Mouse (Mus musculus): ENCODE measurements at regions not wholly inside any gene's neighbourhood (a gene's known extent, or its start where the extent isn't known, plus 50 kb on each side); places are given as distances from the start of the nearest gene placed in this dataset.

DNA sequence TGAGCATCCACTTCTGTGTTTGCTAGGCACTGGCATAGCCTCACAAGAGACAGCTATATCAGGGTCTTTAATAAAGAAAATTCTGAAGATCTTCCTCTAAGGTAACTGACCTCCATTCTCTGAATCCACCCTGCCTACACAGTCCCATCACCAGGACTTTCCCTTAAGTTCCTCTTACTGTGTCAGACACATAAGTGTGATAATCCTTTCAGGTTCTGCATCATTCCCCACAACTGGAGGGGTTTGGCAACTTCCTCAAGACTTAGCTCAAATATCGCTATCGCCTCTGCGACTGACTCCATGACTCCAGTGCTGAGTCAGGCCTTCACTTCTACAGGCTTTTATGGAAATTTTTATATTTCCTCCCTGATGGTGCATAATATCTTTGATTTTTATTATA lies 111.0 kb upstream of the 9330182O14Rik start:
- H3K9ac ChIP-seq = no peak overlapping the region
- H3K27me3 ChIP-seq (replicated peaks) = no peaks in the 10 kb centered on the region
- no peaks in the 10 kb centered on the region for H3K36me3 ChIP-seq
- H3K4me3 ChIP-seq = no peak overlapping the region
- H3K4me1 ChIP-seq = peaks cover 13% of the 10 kb centered on the region
- H3K27ac ChIP-seq (replicated peaks) = no peak overlapping the region
- 88% methylated on average over 3 of the region's 3 CpGs for WGBS
- no peaks in the 10 kb centered on the region for H3K9me3 ChIP-seq
- no peak for ATAC-seq (ENCODE audit: extremely low read depth, insufficient number of reproducible peaks, low FRiP score, low TSS enrichment)
- H3K4me2 ChIP-seq = no peak overlapping the region

DNA sequence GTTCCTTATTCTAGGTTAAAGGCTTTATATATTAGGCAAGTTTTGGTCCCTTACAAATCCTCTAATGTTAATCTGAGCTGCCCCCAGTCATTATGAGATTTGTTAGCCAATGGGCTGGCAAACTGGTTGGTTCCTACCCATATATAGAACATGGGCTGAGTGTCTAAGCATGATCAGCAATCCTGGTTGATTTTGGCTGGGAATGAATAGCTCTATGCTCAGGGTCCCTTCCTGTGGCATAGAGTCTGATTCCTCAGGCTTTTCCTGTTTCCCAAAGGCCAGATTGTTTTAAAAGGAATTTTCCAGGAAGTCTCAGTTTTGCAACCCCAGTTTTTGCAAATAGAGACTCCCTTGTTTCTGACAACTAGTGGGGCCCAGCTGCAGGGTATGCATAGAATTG lies 102.1 kb upstream of the 9330182O14Rik start:
- H3K4me3 ChIP-seq = no peak overlapping the region
- no peaks in the 10 kb centered on the region for H3K9me3 ChIP-seq
- peak overlapping the region; percentile 62 for H3K27ac ChIP-seq (replicated peaks)
- peaks cover 10% of the 10 kb centered on the region for H3K4me1 ChIP-seq
- H3K4me2 ChIP-seq = no peak overlapping the region
- ATAC-seq (ENCODE audit: extremely low read depth, insufficient number of reproducible peaks, low FRiP score, low TSS enrichment) = no peak
- no peaks in the 10 kb centered on the region for H3K27me3 ChIP-seq (replicated peaks)
- no peak overlapping the region for H3K9ac ChIP-seq
- H3K36me3 ChIP-seq = no peaks in the 10 kb centered on the region

- no peak for ATAC-seq (ENCODE audit: extremely low read depth, insufficient number of reproducible peaks, low FRiP score, low TSS enrichment)
- H3K4me2 ChIP-seq = no peak overlapping the region
- WGBS = 73% methylated on average over 1 of the region's 1 CpGs
- no peaks in the 10 kb centered on the region for H3K36me3 ChIP-seq
- H3K9ac ChIP-seq = no peak overlapping the region
- no peak overlapping the region for H3K4me3 ChIP-seq
- no peaks in the 10 kb centered on the region for H3K27me3 ChIP-seq (replicated peaks)
- no peak overlapping the region for H3K27ac ChIP-seq (replicated peaks)
- H3K9me3 ChIP-seq = no peaks in the 10 kb centered on the region
- peaks cover 15% of the 10 kb centered on the region for H3K4me1 ChIP-seq
Observed at GRCm38 (mm10) chr15:40036181-40036580, 98.0 kb upstream of the 9330182O14Rik start.

- WGBS = 9% methylated on average over 7 of the region's 7 CpGs
- H3K4me2 ChIP-seq = peak overlapping the region; percentile 22
- ATAC-seq (ENCODE audit: extremely low read depth, insufficient number of reproducible peaks, low FRiP score, low TSS enrichment) = no peak
- peaks cover 15% of the 10 kb centered on the region for H3K4me1 ChIP-seq
- no peak overlapping the region for H3K27ac ChIP-seq (replicated peaks)
- H3K36me3 ChIP-seq = no peaks in the 10 kb centered on the region
- H3K9me3 ChIP-seq = no peaks in the 10 kb centered on the region
- H3K27me3 ChIP-seq (replicated peaks) = no peaks in the 10 kb centered on the region
- no peak overlapping the region for H3K9ac ChIP-seq
- no peak overlapping the region for H3K4me3 ChIP-seq
Observed at GRCm38 (mm10) chr15:40037266-40037665, 96.9 kb upstream of the 9330182O14Rik start.

- Histone ChIP-seq H3K4me3 (no peak overlapping the region), H3K36me3 (no peaks in the 10 kb centered on the region), H3K9me3 (no peaks in the 10 kb centered on the region), H3K9ac (no peak overlapping the region), H3K27me3 (replicated peaks) (no peaks in the 10 kb centered on the region), H3K4me1 (peaks cover 7% of the 10 kb centered on the region; the same call in 1 of the 2 replicates), H3K4me2 (no peak overlapping the region), H3K27ac (replicated peaks) (no peak overlapping the region)
- WGBS = 42% methylated on average over 5 of the region's 5 CpGs
- ATAC-seq (ENCODE audit: extremely low read depth, insufficient number of reproducible peaks, low FRiP score, low TSS enrichment) = no peak
Observed at GRCm38 (mm10) chr15:40046219-40046618, 87.9 kb upstream of the 9330182O14Rik start.

DNA sequence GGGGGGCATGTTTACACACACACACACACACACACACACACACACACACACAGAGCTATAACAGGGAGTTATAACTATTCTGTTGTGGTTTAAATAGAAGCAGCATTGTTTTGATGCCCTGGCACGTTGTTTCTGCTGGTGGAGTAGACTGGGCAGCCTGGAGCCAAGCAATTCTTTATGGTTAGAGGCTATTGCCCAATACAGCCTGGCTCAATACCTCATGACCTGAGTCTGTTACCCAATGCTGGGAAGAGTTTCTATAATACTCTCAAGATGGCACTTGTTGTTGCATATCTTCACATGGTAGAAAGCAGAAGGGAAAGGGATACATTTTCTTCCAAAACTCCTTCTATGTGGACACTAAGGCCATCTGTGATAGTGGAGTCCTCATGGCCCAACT lies 87.1 kb upstream of the 9330182O14Rik start:
- H3K9me3 ChIP-seq = no peaks in the 10 kb centered on the region
- 71% methylated on average over 1 of the region's 1 CpGs for WGBS
- H3K4me3 ChIP-seq = no peak overlapping the region
- no peak overlapping the region for H3K9ac ChIP-seq
- H3K36me3 ChIP-seq = no peaks in the 10 kb centered on the region
- peaks cover 7% of the 10 kb centered on the region; the same call in 1 of the 2 replicates for H3K4me1 ChIP-seq
- no peak overlapping the region for H3K4me2 ChIP-seq
- no peaks in the 10 kb centered on the region for H3K27me3 ChIP-seq (replicated peaks)
- H3K27ac ChIP-seq (replicated peaks) = no peak overlapping the region
- ATAC-seq (ENCODE audit: extremely low read depth, insufficient number of reproducible peaks, low FRiP score, low TSS enrichment) = no peak

GRCm38 (mm10) chr15:40068051-40068450 lies 66.1 kb upstream of the 9330182O14Rik start:
- Histone ChIP-seq H3K4me3 (no peak overlapping the region), H3K4me1 (no peaks in the 10 kb centered on the region), H3K9ac (no peak overlapping the region), H3K27me3 (replicated peaks) (no peaks in the 10 kb centered on the region), H3K9me3 (no peaks in the 10 kb centered on the region), H3K4me2 (no peak overlapping the region), H3K36me3 (no peaks in the 10 kb centered on the region), H3K27ac (replicated peaks) (no peak overlapping the region)
- 82% methylated on average over 2 of the region's 2 CpGs for WGBS
- no peak for ATAC-seq (ENCODE audit: extremely low read depth, insufficient number of reproducible peaks, low FRiP score, low TSS enrichment)

- 28% methylated on average over 3 of the region's 3 CpGs for WGBS
- ATAC-seq (ENCODE audit: extremely low read depth, insufficient number of reproducible peaks, low FRiP score, low TSS enrichment) = peak; percentile 25; the same call in 1 of the 2 replicates
- H3K27ac ChIP-seq (replicated peaks) = peak overlapping the region; percentile 33
Observed at GRCm38 (mm10) chr15:40075334-40075893, 58.8 kb upstream of the 9330182O14Rik start.

GRCm38 (mm10) chr15:40079872-40080271 lies 54.3 kb upstream of the 9330182O14Rik start:
- Histone ChIP-seq H3K9me3 (0 out of 2 replicates have a peak, but pooled peaks cover 2% of the 10 kb centered on the region), H3K4me2 (no peak overlapping the region), H3K27me3 (replicated peaks) (no peaks in the 10 kb centered on the region), H3K27ac (replicated peaks) (no peak overlapping the region), H3K9ac (no peak overlapping the region), H3K4me3 (no peak overlapping the region), H3K4me1 (peaks cover 11% of the 10 kb centered on the region; the same call in 1 of the 2 replicates), H3K36me3 (no peaks in the 10 kb centered on the region)
- 84% methylated on average over 6 of the region's 6 CpGs for WGBS
- no peak for ATAC-seq (ENCODE audit: extremely low read depth, insufficient number of reproducible peaks, low FRiP score, low TSS enrichment)

More at GRCm38 (mm10) chr15:40075334-40075893, 58.8 kb upstream of the 9330182O14Rik start:
- no peaks in the 10 kb centered on the region for H3K9me3 ChIP-seq
- H3K36me3 ChIP-seq = no peaks in the 10 kb centered on the region
- no peak overlapping the region; the same call in 1 of the 2 replicates for H3K4me2 ChIP-seq
- H3K4me3 ChIP-seq = no peak overlapping the region
- H3K9ac ChIP-seq = no peak overlapping the region
- H3K27me3 ChIP-seq (replicated peaks) = no peaks in the 10 kb centered on the region
- H3K4me1 ChIP-seq = peaks cover 12% of the 10 kb centered on the region; the same call in 1 of the 2 replicates

Measured in heart, embryonic 13.5 days (tissue).